Mouse (Mus musculus) bone marrow macrophage, adult 2 months (primary cell): Measurements from ENCODE around the gene Thap8.

Experiments
- CTCF ChIP-seq: IDR thresholded peaks from 2 replicates; pipeline ENCODE4 v1.5.1; 2012; ENCODE audit warnings: low read depth, mild to moderate bottlenecking, low read length, moderate library complexity
- POLR2A ChIP-seq: IDR thresholded peaks from 2 replicates; pipeline ENCODE4 v1.6.1; 2012; ENCODE audit warnings: mild to moderate bottlenecking, low read depth, low read length, borderline replicate concordance

DNA sequence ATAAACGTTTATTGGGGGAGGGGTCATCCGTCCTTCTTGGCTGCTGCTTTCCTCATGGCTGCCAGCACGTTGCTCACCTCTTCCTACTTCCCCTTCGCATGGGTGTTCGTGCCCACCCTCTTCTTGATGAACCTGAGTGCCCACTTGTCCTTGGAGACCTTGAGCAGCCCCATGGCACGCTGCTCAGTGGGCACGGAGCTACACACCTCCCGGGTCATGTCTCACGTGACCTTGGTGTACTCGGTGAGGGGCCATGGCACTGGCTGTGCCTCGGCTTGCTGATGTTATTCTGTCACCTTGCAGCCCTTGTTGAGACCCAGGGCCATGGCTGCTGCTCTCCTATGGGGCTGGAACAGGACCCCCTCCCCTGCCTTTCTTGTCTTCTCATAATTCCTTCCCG is 30.2 kb downstream of the Thap8 start:
- TF ChIP-seq POLR2A: no peak
- TF ChIP-seq CTCF: no peak
